Mouse (Mus musculus) stomach, embryonic 14.5 days (tissue): ENCODE results near the gene Arel1. TPM values are rescaled to one million over a fixed set of nuclear protein-coding genes. Genes with fewer than 3 reads are reported as not detected.

Source experiments
- ATAC-seq: fragments of 200-750 bp; cut with Nextera tagmentation; 2 replicates; pipeline ENCODE4 v1.8.0; 2017; ENCODE audit warnings: low read depth, moderate TSS enrichment; ENCODE audit not compliant: insufficient number of reproducible peaks, insufficient read depth, low FRiP score
- H3K27ac ChIP-seq: fragments of 300-500 bp; sonication (generic); 2 replicates; pipeline ENCODE4 v1.5.1; 2014; ENCODE audit warnings: mild to moderate bottlenecking, low read length, moderate library complexity, mixed read lengths
- H3K27me3 ChIP-seq: fragments of 300-500 bp; sonication (generic); 2 replicates; pipeline ENCODE4 v1.6.1; 2014; ENCODE audit warnings: low read length, control low read depth, mixed read lengths; ENCODE audit not compliant: control insufficient read depth, insufficient read depth
- H3K36me3 ChIP-seq: fragments of 300-500 bp; sonication (generic); 2 replicates; pipeline ENCODE4 v1.6.1; 2014; ENCODE audit warnings: mild to moderate bottlenecking, control low read depth, low read length, moderate library complexity, mixed read lengths; ENCODE audit not compliant: control insufficient read depth, insufficient read depth
- H3K4me1 ChIP-seq: fragments of 300-500 bp; sonication (generic); 2 replicates; pipeline ENCODE4 v1.6.1; 2014; ENCODE audit warnings: low read length, control low read depth, mixed read lengths; ENCODE audit not compliant: control insufficient read depth, insufficient read depth
- H3K4me2 ChIP-seq: fragments of 300-500 bp; sonication (generic); replicated peaks from 2 replicates; pipeline ENCODE4 v1.6.1; 2014; ENCODE audit warnings: low read depth, low read length, control low read depth
- H3K4me3 ChIP-seq: fragments of 300-500 bp; sonication (generic); 2 replicates; pipeline ENCODE4 v1.5.1; 2014; ENCODE audit warnings: low read depth, low read length, control low read depth
- H3K9ac ChIP-seq: fragments of 300-500 bp; sonication (generic); replicated peaks from 2 replicates; pipeline ENCODE4 v1.6.1; 2014; ENCODE audit warnings: low read depth, mild to moderate bottlenecking, control low read depth, low read length, moderate library complexity, mixed read lengths
- H3K9me3 ChIP-seq: fragments of 300-500 bp; sonication (generic); 2 replicates; pipeline ENCODE4 v1.6.1; 2016; ENCODE audit warnings: low read depth, low read length, control low read depth; ENCODE audit not compliant: control insufficient read depth
- WGBS: fragments of 180-500 bp; shearing (Covaris S2); extraction: QIAGEN DNeasy Blood & Tissue Kit; methylation state at CpG from one replicate; pipeline ENCODE4 v1.1.7; 2014; 5-methylcytosine and 5-hydroxymethylcytosine counted together
- polyA plus RNA-seq: library from polyadenylated mRNA; unstranded; fragments of >200 nt; fragmentation: Nextera tagmentation; extraction: Ambion mirVana; gene quantifications from 2 replicates; pipeline ENCODE4 v1.2.1, GENCODE M21; 2014

The Arel1 gene
- polyA plus RNA-seq, 1 experiment from 2014 or later = 15.1 TPM

GRCm38 (mm10) chr12:84907627-84908480, 62.8 kb downstream of the Arel1 start:
- H3K4me3 ChIP-seq = no peak overlapping the region
- peaks cover 6% of the 10 kb centered on the region for H3K4me1 ChIP-seq
- H3K27me3 ChIP-seq = no peaks in the 10 kb centered on the region
- 55% methylated on average over 10 of the region's 10 CpGs for WGBS
- no peak overlapping the region for H3K4me2 ChIP-seq
- no peak overlapping the region for H3K9ac ChIP-seq
- peak; percentile 63; the same call in 1 of the 2 replicates for ATAC-seq
- H3K27ac ChIP-seq = no peak overlapping the region; the same call in 1 of the 2 replicates
- H3K36me3 ChIP-seq = no peaks in the 10 kb centered on the region
- H3K9me3 ChIP-seq = no peaks in the 10 kb centered on the region

DNA sequence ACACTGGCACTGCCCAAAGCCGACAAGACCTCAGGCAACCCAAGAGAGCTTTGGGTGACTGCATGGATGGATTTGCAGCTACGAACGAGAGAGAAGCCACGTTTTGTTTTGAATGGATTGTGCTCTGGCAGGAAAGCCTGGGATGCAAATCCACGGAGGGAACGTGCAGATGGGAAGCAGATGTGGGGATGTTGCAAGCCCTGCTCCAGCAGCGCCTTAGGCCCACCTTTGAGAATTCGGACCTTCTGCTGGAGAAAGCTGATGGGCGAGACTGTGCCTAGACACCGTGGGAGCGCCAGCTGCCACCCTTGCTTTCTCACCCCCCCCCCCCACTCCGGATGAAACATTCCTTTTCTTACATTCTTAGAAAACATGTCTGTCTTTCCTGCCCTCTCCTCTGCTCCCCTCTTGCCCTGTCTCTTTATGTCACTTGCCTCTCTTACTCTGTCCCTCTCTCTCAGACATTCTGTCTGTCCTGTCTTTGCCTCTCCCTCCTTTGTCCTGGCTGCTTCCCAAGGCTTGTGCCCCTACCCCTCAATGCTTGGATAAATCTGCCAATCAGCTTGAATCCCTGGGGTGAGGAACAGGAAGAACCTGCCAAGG, 63.6 kb downstream of the Arel1 start:
- no peak overlapping the region for H3K9ac ChIP-seq

DNA sequence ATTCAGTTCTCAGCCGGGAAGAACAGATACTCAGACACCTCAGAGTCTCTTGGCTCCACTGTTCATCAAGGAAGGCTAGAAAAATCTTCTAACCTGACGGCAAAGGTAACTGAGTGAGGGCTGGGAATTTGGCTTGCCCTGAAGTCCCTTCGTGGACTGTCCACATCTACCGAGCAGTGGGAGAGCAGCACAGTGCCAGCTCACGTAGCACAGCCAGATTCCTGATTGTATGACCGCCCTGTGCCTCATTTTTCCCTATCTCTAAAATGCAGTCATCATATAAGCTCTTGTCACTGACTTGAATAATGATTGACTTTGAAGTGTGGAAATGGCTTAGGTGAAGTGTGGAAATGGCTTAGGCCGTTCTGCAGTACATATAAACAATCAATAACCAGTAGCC, 66.3 kb downstream of the Arel1 start:
- H3K4me1 ChIP-seq = peaks cover 6% of the 10 kb centered on the region
- H3K4me2 ChIP-seq = no peak overlapping the region
- no peaks in the 10 kb centered on the region for H3K36me3 ChIP-seq
- H3K4me3 ChIP-seq = no peak overlapping the region
- no peak overlapping the region for H3K27ac ChIP-seq
- no peak for ATAC-seq
- H3K9ac ChIP-seq = no peak overlapping the region
- no peaks in the 10 kb centered on the region for H3K9me3 ChIP-seq
- no peaks in the 10 kb centered on the region for H3K27me3 ChIP-seq
- WGBS = 64% methylated on average over 7 of the region's 7 CpGs

More for the DNA sequence above, 63.6 kb downstream of the Arel1 start:
- 69% methylated on average over 11 of the region's 12 CpGs for WGBS
- Histone ChIP-seq H3K27ac (peak overlapping the region; percentile 15; the same call in 1 of the 2 replicates), H3K27me3 (no peaks in the 10 kb centered on the region), H3K4me1 (peaks cover 6% of the 10 kb centered on the region), H3K36me3 (no peaks in the 10 kb centered on the region), H3K4me2 (no peak overlapping the region), H3K9me3 (no peaks in the 10 kb centered on the region), H3K4me3 (no peak overlapping the region)
- ATAC-seq = no peak

DNA sequence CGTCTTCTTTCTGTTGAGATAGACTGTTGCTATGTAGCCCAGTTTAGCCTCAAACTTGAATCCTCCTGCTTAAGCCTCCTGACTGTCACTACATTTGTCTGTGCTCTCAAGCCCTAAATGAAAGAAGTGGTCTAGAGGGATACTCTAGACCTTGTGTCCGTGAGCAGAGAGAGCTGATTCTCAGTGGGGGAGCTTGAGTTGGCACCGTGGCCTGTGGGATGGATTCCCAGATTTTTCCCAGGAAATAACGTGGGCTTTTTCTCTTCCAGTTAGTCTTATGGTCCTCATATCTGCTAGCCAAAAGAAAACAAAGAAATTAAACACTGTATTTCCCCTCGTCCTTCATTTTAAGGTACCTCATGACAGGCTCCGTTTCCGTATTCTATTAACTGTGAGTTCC, 70.4 kb downstream of the Arel1 start:
- Histone ChIP-seq H3K36me3 (no peaks in the 10 kb centered on the region), H3K4me1 (no peaks in the 10 kb centered on the region), H3K4me3 (no peak overlapping the region), H3K9ac (no peak overlapping the region), H3K27me3 (no peaks in the 10 kb centered on the region), H3K27ac (no peak overlapping the region), H3K9me3 (no peaks in the 10 kb centered on the region), H3K4me2 (no peak overlapping the region)
- no peak for ATAC-seq
- WGBS = 77% methylated on average over 7 of the region's 7 CpGs

DNA sequence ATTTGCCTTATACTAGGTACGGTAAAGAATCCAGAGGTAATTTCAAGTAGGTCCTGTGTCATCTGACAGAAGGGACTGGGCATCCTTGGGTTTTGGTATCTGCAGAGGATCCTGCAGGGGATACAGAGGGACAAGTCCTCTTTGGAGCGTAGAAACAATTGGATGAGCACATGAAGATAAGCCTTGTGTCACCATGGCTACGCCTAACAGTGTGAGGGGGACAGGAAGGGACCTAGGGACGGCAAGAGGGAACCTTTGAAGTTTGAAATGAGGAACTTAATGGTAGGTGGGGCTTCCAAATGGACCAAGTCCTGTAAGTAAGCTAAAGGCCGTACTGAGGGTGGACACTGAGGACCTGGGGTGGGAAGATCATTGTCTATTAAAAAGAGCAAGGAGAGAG, 73.4 kb downstream of the Arel1 start:
- Histone ChIP-seq H3K4me2 (no peak overlapping the region), H3K9me3 (no peaks in the 10 kb centered on the region), H3K9ac (no peak overlapping the region), H3K4me3 (no peak overlapping the region), H3K4me1 (no peaks in the 10 kb centered on the region), H3K27me3 (no peaks in the 10 kb centered on the region), H3K36me3 (no peaks in the 10 kb centered on the region), H3K27ac (no peak overlapping the region)
- 77% methylated on average over 5 of the region's 5 CpGs for whole genome bisulfite sequencing
- no peak for ATAC-seq

GRCm38 (mm10) chr12:84896235-84896634, 74.5 kb downstream of the Arel1 start:
- Histone ChIP-seq H3K4me1 (no peaks in the 10 kb centered on the region), H3K9ac (no peak overlapping the region), H3K4me2 (no peak overlapping the region), H3K9me3 (no peaks in the 10 kb centered on the region), H3K27ac (no peak overlapping the region), H3K4me3 (no peak overlapping the region), H3K36me3 (no peaks in the 10 kb centered on the region), H3K27me3 (no peaks in the 10 kb centered on the region)
- 60% methylated on average over 6 of the region's 6 CpGs for WGBS
- ATAC-seq = no peak

DNA sequence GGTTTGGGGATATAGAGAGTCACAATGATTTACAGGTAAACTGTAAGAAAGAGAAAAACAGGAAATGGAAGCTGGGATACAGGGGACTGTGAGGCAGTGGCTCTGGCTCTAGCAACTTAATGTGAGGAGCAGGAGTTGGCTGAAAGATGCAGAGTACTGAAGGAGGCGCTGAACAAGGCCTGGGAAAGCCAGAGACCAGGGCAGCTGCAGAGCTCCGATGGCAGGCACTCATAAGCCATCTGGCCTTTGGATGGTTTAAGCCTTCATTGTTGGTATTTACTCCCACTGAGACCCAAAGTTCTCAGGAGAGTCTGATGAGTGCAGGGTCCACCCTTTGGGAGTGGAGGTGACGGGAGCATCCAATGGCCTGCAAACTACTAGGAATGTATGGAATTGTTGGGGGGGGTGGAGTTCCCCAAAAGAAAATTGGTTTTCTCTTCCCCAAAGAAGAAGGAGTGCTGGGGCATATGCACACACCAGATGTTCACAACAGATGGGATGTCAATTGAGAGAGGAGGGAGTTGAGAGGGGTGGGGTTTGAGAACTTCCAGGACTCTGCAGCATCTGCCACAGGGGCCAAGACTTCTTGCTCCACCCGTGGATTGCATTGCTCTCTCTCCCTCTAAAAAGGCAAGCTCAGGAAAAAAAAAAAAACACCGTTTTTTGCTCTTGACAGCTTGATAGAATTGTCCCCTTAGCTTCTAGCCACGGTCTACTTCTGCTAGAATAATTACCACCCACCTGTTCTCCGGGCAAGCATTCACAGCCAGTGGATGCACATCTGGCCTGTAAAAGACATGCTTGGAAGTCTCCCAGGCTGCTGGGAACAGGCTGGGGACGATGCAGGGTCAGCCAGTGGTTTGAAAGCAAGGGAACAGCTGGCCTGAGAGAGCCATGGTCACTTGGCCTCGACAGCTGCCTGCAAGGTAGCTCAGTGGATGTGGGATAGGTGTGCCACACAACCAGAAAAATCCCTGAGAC, 76.8 kb downstream of the Arel1 start:
- no peak overlapping the region for H3K27ac ChIP-seq
- H3K9me3 ChIP-seq = no peaks in the 10 kb centered on the region
- no peak overlapping the region for H3K4me3 ChIP-seq
- no peaks in the 10 kb centered on the region for H3K4me1 ChIP-seq
- no peaks in the 10 kb centered on the region for H3K27me3 ChIP-seq
- no peaks in the 10 kb centered on the region for H3K36me3 ChIP-seq
- ATAC-seq = no peak
- H3K9ac ChIP-seq = no peak overlapping the region
- no peak overlapping the region for H3K4me2 ChIP-seq
- 43% methylated on average over 9 of the region's 9 CpGs for WGBS

- Histone ChIP-seq H3K9me3 (no peaks in the 10 kb centered on the region), H3K27me3 (no peaks in the 10 kb centered on the region), H3K36me3 (no peaks in the 10 kb centered on the region), H3K4me1 (no peaks in the 10 kb centered on the region), H3K4me2 (no peak overlapping the region), H3K9ac (no peak overlapping the region), H3K27ac (no peak overlapping the region), H3K4me3 (no peak overlapping the region)
- 55% methylated on average over 15 of the region's 15 CpGs for WGBS
- ATAC-seq = no peak
These were observed 80.4 kb downstream of the Arel1 start for GRCm38 (mm10) chr12:84890289-84890688.
